Mouse (Mus musculus) heart, postnatal 10 days (tissue): ENCODE measurements around the gene Ptprm. TPM values are rescaled to one million over a fixed set of nuclear protein-coding genes. Genes with fewer than 3 reads are reported as not detected.

Experiments
- DNase-seq, 2 experiments: peaks; one replicate each; pipeline ENCODE4 v3.0.0; 2021
- intact Hi-C: fragments of 180-260 bp; cut with DNase I; formaldehyde crosslinking; loops from one replicate; pipeline ENCODE4 v1.15.1; 2025
- total RNA-seq, 2 experiments: library from RNA; stranded (reverse); gene quantifications; 2 replicates each; pipeline ENCODE4 v1.2.3; 2021

The Ptprm gene
- 100 to 1,000 TPM; 132 to 133 TPM for total RNA-seq

GRCm38 (mm10) chr17:67354451-67355011, at the start of gene Ptprm:
TSS of gene Ptprm (minus strand) at chr17:67354457.
- DNase-seq = peak; percentile 90 to 92
- intact Hi-C loops = loop anchor here (1.0 to 10.0 kb wide), 10 partner anchors 119 to 672 kb away; no protein-coding TSS in a partner anchor

- DNase-seq = no peak
- intact Hi-C loops = no loop called here
These were observed 41.9 kb upstream of the Ptprm start for GRCm38 (mm10) chr17:67396205-67396604.

GRCm38 (mm10) chr17:67390851-67391250, 36.6 kb upstream of the Ptprm start:
- DNase-seq = peak; percentile 16 to 35
- intact Hi-C loops = no loop called here

DNA sequence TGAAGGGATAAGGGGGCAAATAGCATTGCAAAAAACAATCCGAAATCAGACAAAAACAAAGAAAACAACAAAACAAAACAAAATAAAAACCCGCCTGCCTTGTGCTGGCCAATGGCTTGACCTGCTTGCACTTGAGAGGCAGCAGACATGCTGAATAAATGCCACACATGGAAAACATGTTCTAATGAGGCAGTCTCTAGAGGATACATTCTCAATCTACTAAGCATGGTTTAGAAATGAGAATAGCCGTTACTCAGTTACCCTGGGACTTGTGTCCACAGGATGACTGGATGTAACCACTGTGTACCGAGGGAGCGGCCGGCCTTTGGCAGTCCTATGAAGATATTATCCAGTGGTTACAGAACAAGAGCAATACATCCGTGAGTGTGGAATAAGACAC, 33.9 kb upstream of the Ptprm start:
- intact Hi-C loops = no loop called here
- no peak for DNase-seq

DNA sequence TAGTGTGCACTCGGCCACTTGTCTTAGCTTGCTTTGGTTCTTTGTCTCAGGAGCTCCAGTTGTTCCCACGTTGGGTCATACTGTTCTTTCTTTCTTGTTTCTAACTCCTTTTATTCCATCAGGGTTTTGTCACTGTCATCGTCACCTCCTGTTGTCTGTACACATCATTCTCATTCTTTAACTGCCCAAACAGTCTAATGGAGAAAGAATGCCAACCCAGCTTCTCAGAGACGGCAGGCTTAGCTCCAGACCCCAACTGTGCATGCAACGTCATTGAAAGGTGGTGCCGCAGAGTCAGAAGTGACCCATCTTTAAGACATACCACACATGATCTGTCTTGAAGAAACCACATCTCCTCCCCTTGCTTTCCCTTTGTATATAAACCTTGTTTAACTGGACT, 31.0 kb upstream of the Ptprm start:
- no peak for DNase-seq
- intact Hi-C loops = no loop called here

DNA sequence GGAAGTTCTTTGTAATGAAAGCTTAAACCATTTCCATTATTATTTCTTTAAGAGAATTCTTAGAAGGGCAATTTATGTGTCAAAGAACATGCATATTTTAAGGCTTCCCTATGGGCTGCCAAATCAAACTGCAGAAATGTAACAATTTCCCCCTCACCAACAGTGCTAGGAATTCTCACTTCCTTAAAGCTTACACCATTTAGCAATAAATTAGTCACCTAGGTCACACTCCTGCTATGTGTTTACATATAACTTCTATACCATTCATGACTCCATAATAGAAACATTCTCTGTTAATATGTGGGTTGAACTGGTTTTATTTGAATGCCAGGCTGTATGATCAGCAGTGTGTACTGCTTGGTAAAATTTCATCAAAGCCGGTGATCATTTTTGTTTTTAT, 29.4 kb upstream of the Ptprm start:
- DNase-seq = no peak
- intact Hi-C loops = no loop called here

- DNase-seq = no peak
These were observed 27.4 kb upstream of the Ptprm start for GRCm38 (mm10) chr17:67381618-67382017.

GRCm38 (mm10) chr17:67367866-67368265, 13.6 kb upstream of the Ptprm start:
- intact Hi-C loops = no loop called here
- DNase-seq = no peak

More at GRCm38 (mm10) chr17:67381618-67382017, 27.4 kb upstream of the Ptprm start:
- intact Hi-C loops = no loop called here

- DNase-seq = no peak
- intact Hi-C loops = no loop called here
These were observed 10.2 kb upstream of the Ptprm start for GRCm38 (mm10) chr17:67364491-67364890.

DNA sequence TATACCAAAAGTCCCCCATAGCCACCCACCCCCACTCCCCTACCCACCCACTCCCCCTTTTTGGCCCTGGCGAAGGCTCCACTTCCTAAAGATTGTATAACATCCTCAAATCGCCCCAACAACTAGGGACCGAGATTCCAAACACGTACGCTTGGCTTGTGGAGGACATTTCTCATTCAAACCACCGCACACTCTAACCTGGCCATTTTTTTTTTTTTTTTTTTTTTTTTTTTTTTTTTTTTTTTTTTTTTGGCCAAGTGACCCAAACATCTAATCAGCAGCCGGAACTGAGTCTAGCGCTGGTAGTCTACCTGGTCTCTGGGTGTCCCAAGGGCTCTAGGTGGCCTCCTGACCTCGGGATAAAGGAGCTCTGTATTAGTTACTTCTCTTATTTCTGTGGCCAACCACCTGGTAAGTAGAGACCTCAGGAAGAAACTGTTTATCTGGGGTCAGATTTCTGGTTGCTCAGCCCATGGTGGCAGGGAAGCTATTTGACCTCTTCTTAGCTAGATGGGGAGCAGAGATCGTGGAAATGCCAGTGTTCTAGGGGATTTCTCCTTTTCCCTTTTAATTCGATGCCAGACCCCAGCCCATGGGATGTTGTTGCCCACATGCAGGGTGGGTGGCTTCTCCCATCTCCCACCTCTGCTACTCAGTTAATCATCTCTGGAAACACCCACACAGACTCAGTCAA, 9.3 kb upstream of the Ptprm start:
- intact Hi-C loops = no loop called here
- DNase-seq = no peak

GRCm38 (mm10) chr17:67362131-67362530, 7.9 kb upstream of the Ptprm start:
- intact Hi-C loops = no loop called here
- no peak for DNase-seq

- intact Hi-C loops = no loop called here
- DNase-seq = no peak
These were observed 6.3 kb upstream of the Ptprm start for GRCm38 (mm10) chr17:67360606-67361005.

- intact Hi-C loops = loop anchor here (10.0 kb wide), 1 partner anchor 305 kb away; no protein-coding TSS in a partner anchor
- no peak for DNase-seq
These were observed 5.3 kb upstream of the Ptprm start for GRCm38 (mm10) chr17:67359578-67359977.

GRCm38 (mm10) chr17:67358541-67358940, 4.3 kb upstream of the Ptprm start:
- no peak for DNase-seq
- intact Hi-C loops = loop anchor here (10.0 kb wide), 1 partner anchor 306 kb away; no protein-coding TSS in a partner anchor

GRCm38 (mm10) chr17:67357191-67357590, 2.9 kb upstream of the Ptprm start:
- DNase-seq = no peak
- intact Hi-C loops = loop anchor here (10.0 kb wide), 1 partner anchor 308 kb away; no protein-coding TSS in a partner anchor

- intact Hi-C loops = loop anchor here (2.0 to 10.0 kb wide), 2 partner anchors 158 to 310 kb away; no protein-coding TSS in a partner anchor
- DNase-seq = no peak
These were observed 994 bp upstream of the Ptprm start for GRCm38 (mm10) chr17:67355251-67355650.

DNA sequence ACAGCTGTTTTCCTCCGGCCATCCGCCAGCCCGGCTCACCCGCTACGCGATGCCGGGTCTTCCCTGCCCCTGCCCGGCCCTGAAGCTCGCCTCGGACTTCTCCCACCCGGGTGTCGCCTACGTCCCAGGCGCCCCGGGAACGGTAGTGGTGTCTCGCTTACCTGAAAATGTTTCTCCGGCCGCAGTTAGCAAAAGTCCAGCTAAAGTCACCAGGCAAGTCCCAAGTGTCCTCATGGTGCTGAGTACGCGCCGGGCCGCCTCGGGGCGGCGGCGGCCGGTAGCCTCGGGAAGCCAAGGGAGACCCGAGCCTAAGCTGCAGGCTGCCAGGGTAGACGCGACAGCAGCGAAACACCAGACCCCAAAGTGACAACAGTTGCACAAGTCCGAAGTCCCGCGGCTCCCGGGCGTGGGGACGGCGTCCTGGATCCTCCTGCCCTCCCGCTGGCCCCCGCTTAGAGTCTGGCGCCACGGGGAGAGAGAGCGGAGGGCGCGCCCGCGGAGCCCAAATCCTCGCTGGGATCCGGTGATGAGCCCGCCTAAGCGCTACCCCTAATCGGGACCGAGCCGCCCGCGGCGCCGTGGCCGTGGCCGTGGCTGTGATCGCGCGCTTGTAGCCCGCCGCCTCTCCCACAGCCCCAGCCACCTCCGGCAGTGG, 334 bp downstream of the Ptprm start:
- intact Hi-C loops = loop anchor here (1.0 to 10.0 kb wide), 12 partner anchors 11 to 672 kb away; no protein-coding TSS in a partner anchor
- no peak for DNase-seq

DNA sequence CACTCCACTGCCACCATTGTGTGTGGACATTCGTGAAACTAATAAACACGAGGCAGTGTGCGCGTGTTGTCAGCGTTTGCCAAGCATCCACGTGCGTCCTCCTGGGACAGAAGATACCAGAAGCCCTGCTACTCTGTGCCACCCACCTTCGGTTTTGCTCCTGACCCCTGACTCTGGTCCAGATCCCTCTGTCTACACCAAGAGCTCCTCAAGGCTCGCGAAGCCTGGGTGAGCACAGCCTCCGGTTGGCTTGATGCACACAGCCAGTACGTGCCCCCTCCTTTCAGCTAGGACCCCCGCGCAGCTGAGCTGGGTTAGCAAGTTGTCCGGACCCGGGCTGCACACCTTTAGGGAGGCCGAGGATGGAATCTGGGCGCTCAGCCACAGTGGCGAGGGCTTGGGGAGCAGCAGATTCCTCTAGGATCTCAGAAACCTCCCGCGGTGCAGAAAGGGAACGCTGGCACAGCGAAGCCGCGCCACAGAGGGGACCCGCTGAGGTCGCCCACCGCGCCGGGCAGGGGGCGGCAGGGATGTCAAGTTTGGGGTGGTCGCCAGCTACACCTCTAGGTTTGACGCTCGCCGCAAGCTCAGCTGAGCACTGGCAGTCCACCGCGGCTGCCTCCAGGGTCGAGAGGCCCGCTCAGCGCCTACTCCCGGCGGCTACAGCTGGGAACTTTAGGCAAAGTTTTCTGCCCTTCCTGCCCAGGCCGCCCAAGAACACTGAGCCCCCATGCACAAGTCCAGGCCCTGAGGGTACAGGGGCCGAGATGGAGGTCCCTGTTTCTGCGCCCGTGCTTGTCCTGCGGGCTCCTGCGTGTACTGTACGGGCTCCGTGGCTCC, 1.1 kb downstream of the Ptprm start:
- intact Hi-C loops = loop anchor here (1.0 to 10.0 kb wide), 9 partner anchors 10 to 671 kb away; no protein-coding TSS in a partner anchor
- peak; percentile 77 to 79 for DNase-seq

- intact Hi-C loops = loop anchor here (5.0 to 10.0 kb wide), 7 partner anchors 159 to 669 kb away; no protein-coding TSS in a partner anchor
- DNase-seq = peak in 1 of 2 experiments; percentile 54
These were observed 2.8 kb downstream of the Ptprm start for GRCm38 (mm10) chr17:67351423-67351822.

GRCm38 (mm10) chr17:67350536-67350935, 3.7 kb downstream of the Ptprm start:
- intact Hi-C loops = loop anchor here (5.0 to 10.0 kb wide), 7 partner anchors 158 to 668 kb away; no protein-coding TSS in a partner anchor
- DNase-seq = peak in 1 of 2 experiments; percentile 29
